Mouse (Mus musculus): ENCODE data around the gene Btn2a2.

Btn2a2 gene

DNA sequence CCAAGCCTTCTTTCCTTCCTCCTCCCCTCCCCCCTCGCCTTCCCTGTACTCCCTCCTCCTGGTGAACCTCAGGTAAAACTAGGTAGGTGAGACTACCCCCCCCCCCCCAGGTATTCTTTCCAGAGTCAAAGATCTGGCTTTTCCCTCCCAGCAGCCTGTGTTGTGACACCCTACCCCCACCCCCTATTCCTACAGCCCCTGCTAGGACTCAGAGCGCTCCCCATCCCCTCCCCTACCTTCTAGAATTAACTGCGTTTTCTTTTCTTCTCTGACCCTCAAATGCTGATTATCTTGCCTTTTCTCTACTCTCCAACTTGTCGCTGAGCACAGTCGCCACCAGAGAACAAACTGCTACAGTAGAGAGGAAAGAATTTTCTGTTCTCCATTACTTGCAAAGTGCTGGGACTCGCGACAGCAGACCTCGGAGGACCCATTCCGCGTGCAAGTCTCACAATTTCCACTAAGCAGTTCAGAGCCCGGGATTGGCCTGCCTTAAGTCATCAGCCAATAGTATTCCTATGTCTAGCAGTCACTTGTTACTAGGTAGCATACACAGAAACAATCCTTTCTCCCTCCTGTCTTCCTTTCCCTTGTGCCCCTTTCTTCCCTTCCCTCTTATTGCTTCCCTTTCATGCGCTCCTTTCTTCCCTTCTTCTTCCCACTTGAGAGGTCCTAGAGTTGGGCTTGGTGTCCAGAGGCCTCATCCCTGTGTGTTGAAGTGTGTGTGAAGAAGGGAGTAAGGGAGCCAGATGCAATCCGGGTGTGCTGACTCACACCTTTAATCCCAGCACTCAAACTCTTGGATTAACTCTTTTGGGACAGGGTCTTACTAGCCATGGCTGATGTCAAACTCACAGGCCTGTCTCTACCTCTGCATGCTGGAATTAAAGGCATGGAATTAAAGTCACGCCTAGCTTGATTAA lies at the start of gene Btn2a2:
Gene Btn2a2 (minus strand): TSS at position 458 of the 923 bp plus-strand sequence.
- in situ Hi-C loops (cut with MboI, MseI) = no loop called here

DNA sequence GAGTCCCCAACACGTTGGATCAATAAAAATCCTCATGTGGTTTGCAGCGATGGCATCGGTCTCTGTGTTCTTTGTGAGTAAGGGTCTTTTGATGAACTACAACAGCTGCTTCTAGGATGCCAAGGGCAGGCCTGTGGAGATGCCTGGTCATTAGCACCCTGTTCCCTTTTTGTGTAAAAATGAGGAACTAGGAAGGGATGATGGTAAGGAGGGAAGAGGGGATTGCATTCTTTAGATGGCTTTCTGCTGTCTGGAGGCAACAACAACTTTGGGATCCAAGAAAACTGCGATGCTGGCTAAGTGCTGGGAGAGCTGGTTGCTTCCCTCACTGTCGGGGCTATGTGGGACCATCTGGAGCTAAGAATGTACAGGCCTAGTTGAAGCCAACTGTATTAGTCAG lies 49.6 kb upstream of the Btn2a2 start:
- in situ Hi-C loops (cut with MboI, MseI) = loop anchor here (5.0 kb wide), 1 partner anchor 1821 kb away; the partner anchor contains the start of genes Hist1h2ai, Hist1h2bl and Hist1h3h

DNA sequence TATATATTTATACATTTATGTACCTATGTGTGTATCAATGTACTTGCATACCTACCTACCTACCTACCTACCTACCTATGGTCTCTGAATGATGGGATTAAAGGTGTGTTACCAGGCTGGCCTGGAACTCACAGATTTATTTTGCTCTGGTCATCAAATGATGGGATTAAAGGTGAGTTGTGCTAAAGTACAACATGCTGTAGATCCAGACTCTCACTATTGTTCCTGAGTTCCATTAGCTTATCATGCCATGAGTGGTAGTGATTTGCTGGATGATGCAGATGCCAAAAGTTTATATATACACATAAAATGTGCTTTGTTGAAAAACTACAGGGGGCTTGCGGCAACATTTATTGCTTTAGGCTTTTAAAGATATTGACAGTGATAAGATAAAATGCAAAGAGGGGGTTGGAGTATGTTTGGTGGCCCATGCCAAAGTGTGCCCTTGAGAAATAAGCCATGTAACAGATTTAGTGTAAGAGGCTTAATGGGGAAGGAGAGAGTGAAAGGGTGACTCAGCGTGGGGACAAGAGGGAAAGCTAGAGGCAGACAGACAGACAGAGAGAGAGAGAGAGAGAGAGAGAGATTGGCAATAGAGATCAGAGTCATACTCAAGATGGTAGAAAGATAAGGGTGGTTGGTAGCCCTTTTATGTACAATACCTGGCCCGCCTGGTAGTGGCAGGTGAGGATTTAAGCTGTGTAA lies 48.5 kb upstream of the Btn2a2 start:
- in situ Hi-C loops (cut with MboI, MseI) = loop anchor here (5.0 kb wide), 1 partner anchor 1820 kb away; the partner anchor contains the start of genes Hist1h2ai, Hist1h2bl and Hist1h3h

GRCm38 (mm10) chr13:23536076-23536822 lies 47.6 kb upstream of the Btn2a2 start:
- in situ Hi-C loops (cut with MboI, MseI) = loop anchor here (5.0 kb wide), 1 partner anchor 1819 kb away; the partner anchor contains the start of genes Hist1h2ai, Hist1h2bl and Hist1h3h

- in situ Hi-C loops (cut with MboI, MseI) = loop anchor here (5.0 kb wide), 1 partner anchor 1818 kb away; the partner anchor contains the start of genes Hist1h2ai, Hist1h2bl and Hist1h3h
Measured at GRCm38 (mm10) chr13:23535137-23536075, 46.7 kb upstream of the Btn2a2 start, which contains the start of gene Hist1h3g. Gene Hist1h3g, plus strand, starts transcription at chr13:23535422.

DNA sequence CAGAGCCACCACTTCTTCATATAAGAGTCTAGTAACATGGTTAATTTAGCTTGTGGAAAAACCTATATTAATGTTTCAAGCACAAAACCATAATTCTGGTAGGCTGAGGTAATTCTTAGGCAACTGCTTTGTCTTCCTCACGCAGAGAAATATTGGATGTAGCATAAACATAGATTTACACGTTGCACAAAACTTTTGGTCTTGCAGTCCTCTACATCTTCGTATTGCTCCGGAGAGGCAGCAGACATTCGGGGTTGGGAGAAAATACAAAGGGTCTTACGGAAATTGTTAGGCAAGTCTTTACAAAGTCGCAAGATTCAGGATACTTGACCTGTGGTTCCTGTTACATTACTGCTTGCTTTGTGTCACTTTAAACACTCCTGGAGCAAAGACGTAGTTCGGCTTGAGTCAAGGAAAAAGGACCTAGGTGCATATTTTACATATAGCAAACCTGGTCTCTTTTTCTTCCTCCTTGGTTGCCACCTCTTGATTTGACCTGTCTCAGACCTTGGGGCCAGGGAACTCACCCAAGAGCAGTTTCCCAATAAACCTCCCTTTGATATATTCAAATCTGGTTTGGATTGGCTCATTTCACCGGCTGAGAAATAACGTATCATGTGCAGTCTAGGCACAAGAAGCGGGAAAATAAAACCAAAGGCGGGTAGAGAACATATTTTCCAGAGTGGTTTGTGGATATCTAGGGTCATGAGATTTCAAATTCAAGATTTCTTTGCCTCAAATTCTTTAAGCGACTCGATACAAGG lies 45.9 kb upstream of the Btn2a2 start:
- in situ Hi-C loops (cut with MboI, MseI) = loop anchor here (5.0 kb wide), 2 partner anchors 1497 to 1817 kb away; partner anchors contain the start of genes Hist1h2ah, Hist1h2ai, Hist1h2bk and Hist1h2bl

GRCm38 (mm10) chr13:23533560-23534367 lies 45.1 kb upstream of the Btn2a2 start, which contains the start of gene Hist1h2af:
Gene Hist1h2af, plus strand, starts transcription at chr13:23533906.
- in situ Hi-C loops (cut with MboI, MseI) = loop anchor here (5.0 kb wide), 1 partner anchor 1496 kb away; the partner anchor contains the start of genes Hist1h2ah and Hist1h2bk

DNA sequence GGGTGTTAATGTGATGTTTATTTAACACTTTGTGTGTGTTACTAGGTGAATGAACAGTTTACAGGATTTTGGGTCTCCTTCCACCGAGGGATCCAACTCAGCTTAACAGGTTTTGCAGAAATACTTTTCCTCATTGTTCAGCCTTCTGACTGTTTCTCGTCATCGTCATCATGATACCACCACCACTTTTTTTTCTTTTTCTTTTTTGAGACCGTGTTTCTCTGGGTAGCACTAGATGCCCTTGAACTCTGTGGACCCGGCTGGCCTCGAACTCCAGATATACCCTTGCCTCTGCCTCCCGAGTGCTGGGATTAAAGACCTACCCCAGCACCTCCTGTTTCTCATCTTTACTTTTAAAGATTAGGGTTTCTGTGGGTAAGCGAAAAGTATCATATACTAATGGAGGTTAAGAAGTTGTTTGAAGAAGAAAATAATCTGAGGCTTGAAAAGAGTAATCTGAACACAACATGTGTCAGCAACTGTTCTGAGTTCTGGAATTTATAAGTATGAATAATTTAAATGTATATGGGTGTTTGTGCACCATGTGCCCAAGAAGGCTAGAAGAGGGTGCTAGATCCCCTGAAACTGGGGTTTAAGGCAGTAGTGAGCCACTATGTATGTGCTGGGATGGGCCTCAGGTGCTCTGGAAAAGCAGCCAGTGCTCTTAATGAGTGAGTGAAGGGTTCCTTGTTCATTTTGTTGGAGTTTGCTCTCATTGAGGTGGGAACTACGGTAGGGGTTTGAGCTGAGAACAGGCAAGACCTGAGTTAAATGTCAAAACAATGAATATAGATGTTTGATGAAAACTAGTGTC lies 43.8 kb upstream of the Btn2a2 start:
- in situ Hi-C loops (cut with MboI, MseI) = loop anchor here (5.0 kb wide), 1 partner anchor 1495 kb away; the partner anchor contains the start of genes Hist1h2ah and Hist1h2bk

- in situ Hi-C loops (cut with MboI, MseI) = loop anchor here (5.0 kb wide), 1 partner anchor 1494 kb away; the partner anchor contains the start of genes Hist1h2ah and Hist1h2bk
Measured at GRCm38 (mm10) chr13:23530901-23531875, 42.5 kb upstream of the Btn2a2 start, which contains the start of gene Hist1h4h. Gene Hist1h4h, plus strand, starts transcription at chr13:23531050.

- in situ Hi-C loops (cut with MboI, MseI) = loop anchor here (5.0 kb wide), 1 partner anchor 1493 kb away; the partner anchor contains the start of genes Hist1h2ah and Hist1h2bk
Measured at GRCm38 (mm10) chr13:23530181-23530900, 41.7 kb upstream of the Btn2a2 start.

- in situ Hi-C loops (cut with MboI, MseI) = loop anchor here (5.0 kb wide), 1 partner anchor 1492 kb away; the partner anchor contains the start of genes Hist1h2ah and Hist1h2bk
Measured at GRCm38 (mm10) chr13:23529480-23530165, 41.0 kb upstream of the Btn2a2 start.

DNA sequence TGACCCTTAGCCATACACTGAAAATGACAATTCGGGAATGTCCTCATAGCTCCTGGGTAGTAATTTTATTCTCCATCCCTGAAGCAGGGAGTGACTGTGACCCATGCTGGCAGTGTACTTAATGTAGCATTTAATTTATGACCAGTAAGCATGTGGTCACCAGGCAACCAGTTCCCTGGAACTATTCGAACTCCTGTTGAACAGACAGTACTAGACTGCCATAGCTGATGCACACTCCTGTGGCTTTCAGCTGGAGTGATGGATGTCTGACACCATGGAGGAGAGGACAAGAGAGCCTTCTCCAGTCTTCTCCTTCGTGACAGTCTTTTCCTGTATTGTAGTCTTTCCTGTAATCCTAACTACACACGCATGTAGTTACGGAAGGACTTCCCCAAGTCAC lies 40.3 kb upstream of the Btn2a2 start:
- in situ Hi-C loops (cut with MboI, MseI) = no loop called here

DNA sequence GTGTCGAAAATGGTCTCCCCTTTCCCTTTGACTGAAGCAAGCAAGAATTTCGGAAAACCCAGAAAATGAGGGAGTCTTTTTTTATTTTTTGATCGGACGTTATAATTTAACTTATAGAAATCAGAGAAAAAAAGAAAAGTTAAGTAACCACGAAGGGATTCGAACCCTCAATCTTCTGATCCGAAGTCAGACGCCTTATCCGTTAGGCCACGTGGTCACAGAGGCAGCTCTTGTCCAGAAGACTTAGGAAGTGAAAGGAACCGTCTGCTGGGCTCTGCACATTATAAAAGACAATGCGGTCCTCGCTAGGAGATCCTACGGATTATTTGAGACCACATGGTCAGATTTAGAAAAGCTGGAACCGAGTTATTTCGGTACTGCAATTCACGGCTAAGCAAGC lies 37.7 kb upstream of the Btn2a2 start:
- in situ Hi-C loops (cut with MboI, MseI) = no loop called here

- in situ Hi-C loops (cut with MboI, MseI) = no loop called here
Measured at GRCm38 (mm10) chr13:23525901-23526300, 37.2 kb upstream of the Btn2a2 start.

Measured in T-helper 1 cell (primary cell).